Mouse (Mus musculus): ENCODE results near the gene Cyp2d10. TPM values are rescaled to one million over a fixed set of nuclear protein-coding genes. Genes with fewer than 3 reads are reported as not detected.
"Not testable (repeated sequence)": the region's sequence is repeated elsewhere in the genome, so short reads cannot be mapped to it uniquely, and the experiment has no call there.

The Cyp2d10 gene
- polyA plus RNA-seq, 1 experiment from 2014 or later: not detected

DNA sequence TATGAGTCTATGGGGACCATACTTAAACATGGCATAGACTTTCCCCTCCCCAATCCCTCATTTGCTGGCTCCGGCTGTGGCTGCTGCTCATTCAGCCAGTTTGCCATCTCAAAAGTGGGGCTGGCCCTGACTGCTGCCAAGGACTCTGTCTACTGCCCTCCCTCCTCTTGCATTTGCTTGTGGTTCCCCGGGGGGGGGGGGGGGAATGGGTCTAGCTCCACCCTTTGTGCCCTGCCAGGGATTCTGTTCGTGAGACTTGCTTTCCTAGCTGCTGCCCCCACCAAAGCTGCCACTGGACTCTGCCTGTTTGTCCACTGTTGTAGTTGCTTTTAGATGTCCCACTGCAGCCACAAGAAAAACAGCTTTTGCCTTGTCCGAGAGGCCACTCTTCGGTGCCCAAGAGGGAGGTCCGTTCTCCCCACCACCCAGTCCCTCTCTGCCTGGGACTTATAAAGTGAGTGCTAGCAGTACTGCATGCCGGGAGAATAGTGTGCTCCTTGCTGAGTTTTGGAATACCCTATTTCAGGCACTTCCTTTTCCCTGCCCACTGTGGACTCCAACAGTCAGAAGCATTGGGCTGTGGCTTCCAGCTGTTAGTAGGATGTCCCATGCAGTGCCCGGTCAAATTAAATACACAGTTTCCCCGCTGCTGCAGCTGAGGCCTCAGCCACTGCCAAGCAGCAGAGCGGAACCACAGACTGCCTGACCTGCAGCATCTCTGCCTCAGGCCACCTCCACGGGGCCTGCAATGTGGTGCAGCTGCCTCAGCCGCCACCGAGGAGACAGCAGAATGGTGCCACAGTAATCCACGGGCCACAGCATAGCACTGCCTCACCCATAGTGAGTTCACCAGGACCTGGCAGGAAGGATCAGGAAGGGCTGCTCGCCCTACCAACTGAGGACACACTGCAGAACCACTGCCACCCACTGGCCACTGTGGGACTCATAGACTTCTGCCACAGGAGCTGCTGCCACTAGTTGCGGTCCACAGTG is 10.1 kb upstream of the Cyp2d10 start:
- no peak overlapping the region for H3K4me3 ChIP-seq (ENCODE audit: low read depth, low read length)
- no peak overlapping the region for H3K9ac ChIP-seq (ENCODE audit: low read length)
- WGBS: 43% methylated on average over 15 of the region's 16 CpGs
- no peak for ATAC-seq (ENCODE audit: insufficient number of reproducible peaks, low FRiP score, low TSS enrichment, low read depth)
- DNase-seq (ENCODE audit: low spot score): peak; percentile 67
- H3K27me3 ChIP-seq (ENCODE audit: control insufficient read depth, insufficient read depth, low read length): no peaks in the 10 kb centered on the region
- H3K36me3 ChIP-seq (ENCODE audit: control insufficient read depth, insufficient read depth, low read length): no peaks in the 10 kb centered on the region
- H3K4me2 ChIP-seq (ENCODE audit: low read depth, severe bottlenecking): no peak overlapping the region
- no peak overlapping the region for H3K27ac ChIP-seq (replicated peaks; ENCODE audit: low read depth, low read length)
- H3K9me3 ChIP-seq (ENCODE audit: control insufficient read depth, low read length): no peaks in the 10 kb centered on the region
- H3K4me1 ChIP-seq (ENCODE audit: control insufficient read depth, insufficient read depth, low read length): no peaks in the 10 kb centered on the region

DNA sequence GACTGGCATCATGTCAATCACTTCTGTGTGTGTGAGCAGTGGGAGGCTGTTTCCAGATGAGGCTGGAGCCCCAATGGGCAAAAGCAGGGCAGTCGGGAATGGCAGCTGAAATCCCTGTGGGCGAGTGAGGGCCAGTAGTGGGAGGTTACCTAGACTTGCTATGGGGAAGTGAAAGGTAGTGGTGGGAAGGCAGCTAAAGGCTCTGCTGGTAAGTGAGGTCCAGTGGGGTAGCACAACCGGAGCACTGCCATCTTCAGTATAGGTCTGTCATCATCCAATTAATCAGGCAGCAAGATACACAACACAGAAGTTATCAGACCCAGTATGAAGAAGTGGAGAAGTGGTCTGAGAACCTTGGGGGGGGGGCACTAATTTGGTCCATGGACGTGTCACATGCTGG is 541 bp upstream of the Cyp2d10 start:
- Histone ChIP-seq H3K27me3 (ENCODE audit: control insufficient read depth, insufficient read depth, low read length) (no peaks in the 10 kb centered on the region), H3K4me3 (ENCODE audit: low read depth, low read length) (no peak overlapping the region), H3K9me3 (ENCODE audit: control insufficient read depth, low read length) (no peaks in the 10 kb centered on the region), H3K4me1 (ENCODE audit: control insufficient read depth, insufficient read depth, low read length) (no peaks in the 10 kb centered on the region), H3K27ac (replicated peaks; ENCODE audit: low read depth, low read length) (no peak overlapping the region), H3K9ac (ENCODE audit: low read length) (no peak overlapping the region), H3K4me2 (ENCODE audit: low read depth, severe bottlenecking) (no peak overlapping the region), H3K36me3 (ENCODE audit: control insufficient read depth, insufficient read depth, low read length) (no peaks in the 10 kb centered on the region)
- ATAC-seq (ENCODE audit: insufficient number of reproducible peaks, low FRiP score, low TSS enrichment, low read depth): no peak
- no peak for DNase-seq (ENCODE audit: low spot score)
- 81% methylated on average over 4 of the region's 4 CpGs for WGBS

- Histone ChIP-seq H3K27ac (replicated peaks; ENCODE audit: low read depth, low read length) (no peak overlapping the region), H3K4me1 (ENCODE audit: control insufficient read depth, insufficient read depth, low read length) (no peaks in the 10 kb centered on the region), H3K4me2 (ENCODE audit: low read depth, severe bottlenecking) (no peak overlapping the region), H3K4me3 (ENCODE audit: low read depth, low read length) (no peak overlapping the region), H3K9me3 (ENCODE audit: control insufficient read depth, low read length) (no peaks in the 10 kb centered on the region), H3K36me3 (ENCODE audit: control insufficient read depth, insufficient read depth, low read length) (no peaks in the 10 kb centered on the region), H3K9ac (ENCODE audit: low read length) (no peak overlapping the region), H3K27me3 (ENCODE audit: control insufficient read depth, insufficient read depth, low read length) (no peaks in the 10 kb centered on the region)
- ATAC-seq (ENCODE audit: insufficient number of reproducible peaks, low FRiP score, low TSS enrichment, low read depth) (no peak), DNase-seq (ENCODE audit: low spot score) (no peak)
- WGBS: 84% methylated on average over 3 of the region's 3 CpGs
Measured at GRCm38 (mm10) chr15:82404163-82404562, 2.8 kb downstream of the Cyp2d10 start.

DNA sequence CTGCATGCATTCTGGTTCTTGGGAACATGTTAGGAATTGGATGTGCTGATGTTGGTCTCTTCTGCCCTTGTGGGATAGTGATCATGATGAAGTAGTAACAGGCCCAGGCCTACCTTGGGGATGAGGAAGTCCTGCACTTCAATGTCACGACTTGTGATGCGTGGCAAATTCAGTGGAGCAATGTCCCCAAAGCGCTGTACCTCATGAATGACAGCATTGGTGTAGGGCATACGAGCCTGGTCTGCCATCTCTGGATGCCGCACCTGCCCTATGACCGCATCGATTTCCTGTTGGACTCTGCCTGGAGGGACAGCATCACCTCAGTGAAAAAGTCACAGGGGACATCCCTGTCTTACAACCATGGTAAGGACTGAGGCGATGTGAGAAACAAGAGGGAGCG is 3.4 kb downstream of the Cyp2d10 start:
- H3K27ac ChIP-seq (replicated peaks; ENCODE audit: low read depth, low read length): no peak overlapping the region
- ATAC-seq (ENCODE audit: insufficient number of reproducible peaks, low FRiP score, low TSS enrichment, low read depth): no peak
- H3K4me2 ChIP-seq (ENCODE audit: low read depth, severe bottlenecking): no peak overlapping the region
- 93% methylated on average over 9 of the region's 9 CpGs for WGBS
- H3K9ac ChIP-seq (ENCODE audit: low read length): no peak overlapping the region
- no peaks in the 10 kb centered on the region for H3K36me3 ChIP-seq (ENCODE audit: control insufficient read depth, insufficient read depth, low read length)
- no peak for DNase-seq (ENCODE audit: low spot score)
- no peaks in the 10 kb centered on the region for H3K9me3 ChIP-seq (ENCODE audit: control insufficient read depth, low read length)
- H3K4me3 ChIP-seq (ENCODE audit: low read depth, low read length): no peak overlapping the region
- H3K4me1 ChIP-seq (ENCODE audit: control insufficient read depth, insufficient read depth, low read length): no peaks in the 10 kb centered on the region
- H3K27me3 ChIP-seq (ENCODE audit: control insufficient read depth, insufficient read depth, low read length): no peaks in the 10 kb centered on the region

DNA sequence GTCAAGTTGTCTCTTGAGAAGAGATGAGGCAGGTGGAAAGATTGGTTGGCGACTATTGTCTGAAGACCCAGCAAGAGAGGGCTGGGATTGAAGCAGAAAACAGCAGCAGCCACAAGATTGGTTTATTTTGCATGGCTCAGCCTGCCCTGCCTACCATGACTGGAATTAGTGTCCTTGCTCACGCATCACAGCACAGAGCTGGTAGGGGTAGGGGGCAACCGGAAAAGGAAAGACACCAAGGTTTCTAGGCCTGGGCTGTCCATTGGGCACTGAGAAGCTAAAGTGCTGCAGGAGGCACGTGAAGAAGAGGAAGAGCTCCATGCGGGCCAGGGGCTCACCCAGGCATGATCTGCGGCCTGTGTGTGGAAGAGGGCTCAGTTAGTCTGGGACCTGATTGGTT is 4.3 kb downstream of the Cyp2d10 start:
- ATAC-seq (ENCODE audit: insufficient number of reproducible peaks, low FRiP score, low TSS enrichment, low read depth): no peak
- no peak overlapping the region for H3K9ac ChIP-seq (ENCODE audit: low read length)
- no peaks in the 10 kb centered on the region for H3K36me3 ChIP-seq (ENCODE audit: control insufficient read depth, insufficient read depth, low read length)
- no peak for DNase-seq (ENCODE audit: low spot score)
- no peak overlapping the region for H3K4me3 ChIP-seq (ENCODE audit: low read depth, low read length)
- no peaks in the 10 kb centered on the region for H3K27me3 ChIP-seq (ENCODE audit: control insufficient read depth, insufficient read depth, low read length)
- no peaks in the 10 kb centered on the region for H3K9me3 ChIP-seq (ENCODE audit: control insufficient read depth, low read length)
- H3K4me2 ChIP-seq (ENCODE audit: low read depth, severe bottlenecking): no peak overlapping the region
- 88% methylated on average over 6 of the region's 6 CpGs for WGBS
- H3K27ac ChIP-seq (replicated peaks; ENCODE audit: low read depth, low read length): no peak overlapping the region
- no peaks in the 10 kb centered on the region for H3K4me1 ChIP-seq (ENCODE audit: control insufficient read depth, insufficient read depth, low read length)

- Histone ChIP-seq H3K27ac (replicated peaks; ENCODE audit: low read depth, low read length) (no peak overlapping the region), H3K9ac (ENCODE audit: low read length) (no peak overlapping the region), H3K9me3 (ENCODE audit: control insufficient read depth, low read length) (no peaks in the 10 kb centered on the region), H3K27me3 (ENCODE audit: control insufficient read depth, insufficient read depth, low read length) (no peaks in the 10 kb centered on the region), H3K4me2 (ENCODE audit: low read depth, severe bottlenecking) (no peak overlapping the region), H3K4me3 (ENCODE audit: low read depth, low read length) (no peak overlapping the region), H3K36me3 (ENCODE audit: control insufficient read depth, insufficient read depth, low read length) (no peaks in the 10 kb centered on the region), H3K4me1 (ENCODE audit: control insufficient read depth, insufficient read depth, low read length) (no peaks in the 10 kb centered on the region)
- no peak for ATAC-seq (ENCODE audit: insufficient number of reproducible peaks, low FRiP score, low TSS enrichment, low read depth)
- no peak for DNase-seq (ENCODE audit: low spot score)
Measured at GRCm38 (mm10) chr15:82402106-82402505, 4.9 kb downstream of the Cyp2d10 start.

- no peak overlapping the region for H3K27ac ChIP-seq (replicated peaks; ENCODE audit: low read depth, low read length)
- no peak for ATAC-seq (ENCODE audit: insufficient number of reproducible peaks, low FRiP score, low TSS enrichment, low read depth)
- H3K4me1 ChIP-seq (ENCODE audit: control insufficient read depth, insufficient read depth, low read length): no peaks in the 10 kb centered on the region
- H3K9ac ChIP-seq (ENCODE audit: low read length): no peak overlapping the region
- H3K4me3 ChIP-seq (ENCODE audit: low read depth, low read length): no peak overlapping the region
- no peak for DNase-seq (ENCODE audit: low spot score)
- H3K27me3 ChIP-seq (ENCODE audit: control insufficient read depth, insufficient read depth, low read length): no peaks in the 10 kb centered on the region
- 78% methylated on average over 2 of the region's 2 CpGs for WGBS
- no peaks in the 10 kb centered on the region for H3K36me3 ChIP-seq (ENCODE audit: control insufficient read depth, insufficient read depth, low read length)
- H3K9me3 ChIP-seq (ENCODE audit: control insufficient read depth, low read length): no peaks in the 10 kb centered on the region
- no peak overlapping the region for H3K4me2 ChIP-seq (ENCODE audit: low read depth, severe bottlenecking)
Measured at GRCm38 (mm10) chr15:82401516-82401915, 5.5 kb downstream of the Cyp2d10 start.

- H3K27me3 ChIP-seq (ENCODE audit: control insufficient read depth, insufficient read depth, low read length); H3K27ac ChIP-seq (replicated peaks; ENCODE audit: low read depth, low read length); H3K4me3 ChIP-seq (ENCODE audit: low read depth, low read length); H3K9me3 ChIP-seq (ENCODE audit: control insufficient read depth, low read length); H3K4me2 ChIP-seq (ENCODE audit: low read depth, severe bottlenecking); DNase-seq (ENCODE audit: low spot score); H3K36me3 ChIP-seq (ENCODE audit: control insufficient read depth, insufficient read depth, low read length); H3K4me1 ChIP-seq (ENCODE audit: control insufficient read depth, insufficient read depth, low read length); H3K9ac ChIP-seq (ENCODE audit: low read length); ATAC-seq (ENCODE audit: insufficient number of reproducible peaks, low FRiP score, low TSS enrichment, low read depth): not testable (repeated sequence)
- 69% methylated on average over 3 of the region's 3 CpGs for WGBS
Measured at GRCm38 (mm10) chr15:82395955-82396354, 11.0 kb downstream of the Cyp2d10 start.

All from limb, embryonic 11.5 days (tissue).